Mouse (Mus musculus) cerebellum, adult 2 months (tissue): ENCODE results near the gene Foxred2.

Experiments
- CTCF ChIP-seq: fragments of 200-500 bp; IDR thresholded peaks from 2 replicates; pipeline ENCODE4 v1.5.1; 2011; ENCODE audit warnings: low read depth, mild to moderate bottlenecking, control low read depth, low read length, moderate library complexity, borderline replicate concordance; ENCODE audit not compliant: insufficient read depth
- POLR2A ChIP-seq: fragments of 200-500 bp; IDR thresholded peaks from 2 replicates; pipeline ENCODE4 v1.6.1; 2011; ENCODE audit warnings: low read length, control low read depth, borderline replicate concordance; ENCODE audit not compliant: insufficient read depth

- TF ChIP-seq POLR2A (no peak), CTCF (no peak)
These were observed 29.6 kb downstream of the Foxred2 start for GRCm38 (mm10) chr15:77926921-77927320.
